Mouse (Mus musculus) bone marrow, adult 2 months (tissue): ENCODE results near the gene D930048N14Rik.

Source experiments
- CTCF ChIP-seq: fragments of 200-500 bp; IDR thresholded peaks from 2 replicates; pipeline ENCODE4 v1.5.1; 2011; ENCODE audit warnings: low read length, control low read depth; ENCODE audit not compliant: control insufficient read depth, insufficient read depth
- POLR2A ChIP-seq: fragments of 200-500 bp; IDR thresholded peaks from 2 replicates; pipeline ENCODE4 v1.6.1; 2011; ENCODE audit warnings: low read depth, mild to moderate bottlenecking, control low read depth, low read length, borderline replicate concordance; ENCODE audit not compliant: control insufficient read depth

- TF ChIP-seq CTCF (no peak), POLR2A (no peak)
These were observed 41.4 kb upstream of the D930048N14Rik start for GRCm38 (mm10) chr11:51609266-51609909.
